Mouse (Mus musculus) spleen, adult 2 months (tissue): ENCODE data around the gene Mmp21. TPM values are rescaled to one million over a fixed set of nuclear protein-coding genes. Genes with fewer than 3 reads are reported as not detected.

ENCODE experiments used
- DNase-seq, 2 experiments: peaks; one replicate each; pipeline versions ENCODE4 v3.0.0 to v3.0.0-alpha.2; 2012 to 2021; ENCODE audit warnings: low spot score in 2 of 2, low read depth in 1 of 2
- H3K27ac ChIP-seq: fragments of 200-500 bp; 2 replicates; pipeline ENCODE4 v1.5.1; 2012; ENCODE audit warnings: low read length, inconsistent platforms; ENCODE audit not compliant: insufficient read depth
- H3K27me3 ChIP-seq: fragments of 200-500 bp; 2 replicates; pipeline ENCODE4 v1.6.1; 2012; ENCODE audit warnings: mild to moderate bottlenecking, moderate library complexity, low read length, inconsistent platforms; ENCODE audit not compliant: control insufficient read depth, insufficient read depth
- H3K36me3 ChIP-seq: fragments of 200-500 bp; 2 replicates; pipeline ENCODE4 v1.6.1; 2012; ENCODE audit warnings: mild to moderate bottlenecking, low read length, inconsistent platforms; ENCODE audit not compliant: control insufficient read depth, insufficient read depth
- H3K4me1 ChIP-seq: fragments of 200-500 bp; 2 replicates; pipeline ENCODE4 v1.6.1; 2011; ENCODE audit warnings: inconsistent platforms; ENCODE audit not compliant: control insufficient read depth, insufficient read depth, insufficient read length
- H3K4me3 ChIP-seq: fragments of 200-500 bp; 2 replicates; pipeline ENCODE4 v1.5.1; 2011; ENCODE audit warnings: mild to moderate bottlenecking, inconsistent platforms; ENCODE audit not compliant: insufficient read depth, insufficient read length; ENCODE audit errors: extremely low read depth
- CTCF ChIP-seq: fragments of 200-500 bp; IDR thresholded peaks from 2 replicates; pipeline ENCODE4 v1.5.1; 2011; ENCODE audit warnings: mild to moderate bottlenecking, inconsistent platforms; ENCODE audit not compliant: insufficient read depth, insufficient read length, insufficient replicate concordance; ENCODE audit errors: extremely low read depth
- POLR2A ChIP-seq: fragments of 200-500 bp; IDR thresholded peaks from 2 replicates; pipeline ENCODE4 v1.6.1; 2011; ENCODE audit warnings: low read depth, low read length, inconsistent platforms
- WGBS: fragments of 180-500 bp; shearing (Covaris S2); methylation state at CpG from one replicate; pipeline ENCODE4 v1.1.7; 2018; 5-methylcytosine and 5-hydroxymethylcytosine counted together
- polyA plus RNA-seq: library from polyadenylated mRNA; depleted of rRNA; stranded (reverse); fragments of >200 nt; gene quantifications from 2 replicates; pipeline ENCODE4 v1.2.3, GENCODE M21; 2012

The Mmp21 gene
- polyA plus RNA-seq, 1 experiment: 0.07 TPM

DNA sequence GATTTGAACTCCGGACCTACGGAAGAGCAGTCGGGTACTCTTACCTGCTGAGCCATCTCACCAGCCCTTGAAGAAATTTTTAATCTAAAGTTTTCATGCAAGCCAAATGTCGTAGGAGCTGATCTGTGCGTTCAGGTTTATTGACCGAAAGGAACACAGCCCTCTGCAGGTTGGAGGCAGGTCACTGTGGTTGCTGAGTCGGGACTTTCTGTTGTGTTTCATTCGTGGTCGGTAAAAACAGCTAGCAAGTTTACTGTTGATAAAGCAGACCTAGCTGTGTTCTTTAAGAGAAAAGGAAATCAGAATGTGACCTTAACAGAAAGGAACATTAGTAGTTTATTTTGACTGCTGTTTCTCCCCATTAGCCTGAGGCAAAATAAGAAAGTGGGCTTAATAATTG is 9.9 kb downstream of the Mmp21 start:
- Histone ChIP-seq H3K36me3 (peaks cover 53% of the 10 kb centered on the region), H3K4me1 (no peaks in the 10 kb centered on the region), H3K27me3 (no peaks in the 10 kb centered on the region), H3K4me3 (no peak overlapping the region), H3K27ac (no peak overlapping the region)
- TF ChIP-seq CTCF (no peak), POLR2A (no peak)
- DNase-seq: no peak
- 84% methylated on average over 9 of the region's 9 CpGs for WGBS

DNA sequence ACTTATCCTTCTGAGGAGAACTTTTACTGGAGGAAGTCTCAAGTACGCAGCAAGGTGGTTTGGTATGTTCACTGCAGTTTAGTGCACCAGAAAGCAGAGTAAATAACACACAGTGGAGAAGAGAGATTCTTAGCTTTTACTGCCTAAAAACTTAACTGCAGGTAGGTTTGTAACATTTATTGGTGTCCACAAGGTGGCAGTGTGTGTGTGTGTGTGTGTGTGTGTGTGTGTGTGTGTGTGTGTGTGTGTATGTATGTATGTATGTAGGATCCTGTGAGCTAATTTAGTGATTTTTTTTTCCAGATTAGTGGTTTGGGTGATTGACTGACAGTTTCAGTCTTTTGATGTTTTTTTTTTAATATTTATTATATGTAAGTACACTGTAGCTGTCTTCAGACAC is 10.8 kb downstream of the Mmp21 start:
- no peak overlapping the region for H3K27ac ChIP-seq
- H3K4me1 ChIP-seq: no peaks in the 10 kb centered on the region
- WGBS: 92% methylated on average over 1 of the region's 1 CpGs
- DNase-seq: no peak
- H3K27me3 ChIP-seq: no peaks in the 10 kb centered on the region
- no peak overlapping the region for H3K4me3 ChIP-seq
- TF ChIP-seq POLR2A (no peak), CTCF (peak; percentile 3; the same call in 1 of the 2 replicates)
- H3K36me3 ChIP-seq: peaks cover 57% of the 10 kb centered on the region

DNA sequence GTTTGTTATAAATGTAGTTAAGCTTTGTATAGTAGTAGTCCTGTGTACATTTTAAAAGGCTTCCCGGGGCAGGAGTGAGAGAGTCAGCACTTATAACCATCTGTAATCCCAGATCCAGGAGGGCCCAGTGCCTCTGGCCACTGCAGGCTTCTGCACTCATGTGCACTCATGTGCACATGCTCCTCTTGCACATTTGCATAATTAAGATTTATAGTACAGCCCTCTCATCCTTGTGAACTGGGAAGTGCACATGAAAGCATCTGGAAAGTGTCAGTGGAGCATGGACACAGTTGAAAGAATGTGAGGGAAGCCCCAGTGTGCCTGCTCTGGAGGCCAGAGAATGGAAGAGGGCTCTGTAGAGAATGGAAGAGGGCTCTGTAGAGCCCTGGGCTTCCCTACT is 17.4 kb downstream of the Mmp21 start:
- no peak overlapping the region for H3K27ac ChIP-seq
- H3K27me3 ChIP-seq: no peaks in the 10 kb centered on the region
- no peak overlapping the region for H3K4me3 ChIP-seq
- TF ChIP-seq CTCF: no peak
- no peak for TF ChIP-seq POLR2A
- DNase-seq: no peak
- H3K4me1 ChIP-seq: no peaks in the 10 kb centered on the region
- H3K36me3 ChIP-seq: peaks cover 69% of the 10 kb centered on the region
- WGBS: 92% methylated on average over 1 of the region's 1 CpGs

DNA sequence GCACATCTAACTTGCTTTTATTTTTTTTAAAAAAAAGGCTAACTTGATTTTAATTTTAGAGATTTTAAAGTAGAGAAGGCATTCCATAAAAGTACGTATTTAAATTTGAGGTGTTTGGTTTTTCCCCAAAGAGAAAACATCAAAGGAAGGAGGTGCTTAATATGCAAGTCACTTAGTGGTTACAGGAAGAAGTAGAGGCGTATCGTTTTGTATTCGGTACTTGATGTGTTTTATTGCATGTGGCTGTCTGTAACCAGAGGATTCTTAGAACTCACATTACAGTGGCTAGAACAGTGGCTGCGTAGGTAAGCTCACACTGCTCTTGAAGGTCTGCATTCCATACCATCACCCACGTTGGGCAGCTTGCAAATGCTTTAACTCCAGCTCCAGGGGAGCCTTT is 34.1 kb downstream of the Mmp21 start:
- TF ChIP-seq CTCF: no peak
- no peak for TF ChIP-seq POLR2A
- Histone ChIP-seq H3K27ac (no peak overlapping the region), H3K4me3 (no peak overlapping the region), H3K4me1 (no peaks in the 10 kb centered on the region), H3K27me3 (no peaks in the 10 kb centered on the region), H3K36me3 (peaks cover 45% of the 10 kb centered on the region)
- 83% methylated on average over 6 of the region's 6 CpGs for WGBS
- no peak for DNase-seq

DNA sequence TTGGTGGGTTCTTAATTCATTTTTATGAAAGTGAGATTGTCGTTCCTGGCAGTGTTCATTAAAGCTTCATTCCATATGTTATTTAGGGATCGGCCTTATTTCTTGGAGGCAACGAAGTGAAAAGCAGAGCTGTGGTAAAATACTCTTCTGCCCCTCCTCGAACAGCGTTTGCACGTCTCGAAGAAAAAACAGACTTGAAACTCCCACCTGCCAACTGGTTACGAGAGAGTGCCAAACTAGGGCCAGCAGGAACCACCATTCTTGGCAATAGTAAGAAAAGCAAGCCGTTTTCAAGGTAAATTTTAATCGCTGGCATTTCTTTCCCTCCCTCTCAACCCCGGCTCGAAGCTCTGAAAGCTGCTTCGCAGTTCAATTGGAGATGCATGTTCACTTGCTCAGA is 41.0 kb downstream of the Mmp21 start:
- Histone ChIP-seq H3K36me3 (peaks cover 15% of the 10 kb centered on the region), H3K27ac (no peak overlapping the region), H3K4me1 (no peaks in the 10 kb centered on the region), H3K4me3 (no peak overlapping the region), H3K27me3 (no peaks in the 10 kb centered on the region)
- TF ChIP-seq CTCF (no peak), POLR2A (no peak)
- 79% methylated on average over 13 of the region's 13 CpGs for WGBS
- no peak for DNase-seq

DNA sequence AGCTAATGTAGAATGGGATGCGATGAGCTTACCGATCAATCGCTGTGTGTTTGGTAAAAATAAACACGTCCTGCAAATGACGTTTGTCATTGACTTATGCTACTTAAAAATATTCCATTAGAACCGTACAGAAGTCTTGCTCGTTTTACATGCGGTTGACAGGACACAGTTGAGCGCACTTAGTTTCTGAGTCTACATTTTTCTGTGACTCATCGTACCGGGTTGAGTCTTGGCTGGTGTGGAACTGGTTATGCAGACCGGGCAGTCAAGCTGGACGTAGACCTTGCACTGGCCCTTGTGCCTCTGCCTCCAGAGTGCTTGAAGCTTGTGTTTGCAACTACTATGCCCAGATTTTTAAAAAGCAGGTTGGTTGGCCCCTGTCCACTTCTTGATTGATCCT is 41.6 kb downstream of the Mmp21 start:
- peak; percentile 4 to 20 for DNase-seq
- Histone ChIP-seq H3K27ac (no peak overlapping the region), H3K4me1 (no peaks in the 10 kb centered on the region), H3K4me3 (peak overlapping the region; percentile 94), H3K27me3 (no peaks in the 10 kb centered on the region), H3K36me3 (peaks cover 14% of the 10 kb centered on the region)
- TF ChIP-seq POLR2A (no peak), CTCF (no peak)
- WGBS: 5% methylated on average over 13 of the region's 13 CpGs

DNA sequence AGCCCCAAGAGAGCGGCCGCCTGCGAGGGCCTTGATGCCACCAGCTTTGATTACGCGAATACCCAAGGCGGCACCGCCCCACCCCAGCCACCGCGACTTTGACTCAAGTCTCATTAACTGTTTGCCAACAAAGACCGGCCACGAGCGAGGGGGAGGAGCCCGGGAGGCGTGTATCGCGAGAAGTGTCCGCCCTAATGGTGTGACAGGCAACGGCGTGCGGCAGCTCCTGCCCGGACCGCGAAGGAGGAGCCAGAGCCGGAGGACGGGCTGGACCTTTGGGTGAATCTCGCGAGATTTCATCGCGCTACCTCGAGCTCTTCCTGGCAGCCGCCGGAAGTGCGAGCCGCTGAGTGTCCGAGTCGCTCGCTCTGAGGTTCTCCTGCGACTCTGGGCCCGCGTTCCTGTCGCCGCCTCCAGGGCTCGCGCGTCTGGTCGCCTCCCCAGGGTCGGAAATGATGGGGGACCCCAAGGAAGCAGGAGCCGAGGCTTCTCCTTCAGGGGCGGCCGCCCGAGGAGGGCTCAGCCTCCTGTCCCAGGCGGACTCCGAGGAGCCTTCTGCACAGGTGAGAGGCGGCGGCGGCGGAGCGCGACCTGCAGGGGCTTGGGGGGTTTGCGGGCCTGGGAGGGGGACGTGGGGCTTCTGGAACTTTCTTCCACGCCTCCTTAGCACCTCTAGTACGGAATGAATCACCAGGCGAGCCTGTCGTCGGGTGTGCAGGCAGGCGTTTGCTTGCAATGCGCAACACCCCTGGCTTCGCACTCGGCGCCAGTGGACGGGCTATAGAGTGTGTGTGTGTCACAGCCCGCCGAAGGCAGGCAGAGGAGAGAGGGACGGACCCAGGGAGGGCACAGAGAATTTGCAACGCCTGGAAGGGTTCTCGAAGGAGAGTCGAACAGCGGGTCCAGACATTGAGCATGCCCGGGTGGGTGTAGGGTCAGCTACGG is 42.2 kb downstream of the Mmp21 start, which contains the start of gene Edrf1:
Gene Edrf1 (plus strand): TSS at position 183 of the 945 bp plus-strand sequence.
- under 1% methylated on average over 81 of the region's 81 CpGs for WGBS
- Histone ChIP-seq H3K4me3 (peak within 1 kb of the TSS; percentile 94), H3K36me3 (peaks cover 12% of the 10 kb centered on the region), H3K27me3 (no peaks in the 10 kb centered on the region), H3K27ac (peak within 1 kb of the TSS; percentile 82), H3K4me1 (no peaks in the 10 kb centered on the region)
- DNase-seq: peak; percentile 97 to 98
- TF ChIP-seq CTCF (no peak), POLR2A (peak; percentile 74)
